Mouse (Mus musculus): ENCODE measurements around the gene Arid1a.

DNA sequence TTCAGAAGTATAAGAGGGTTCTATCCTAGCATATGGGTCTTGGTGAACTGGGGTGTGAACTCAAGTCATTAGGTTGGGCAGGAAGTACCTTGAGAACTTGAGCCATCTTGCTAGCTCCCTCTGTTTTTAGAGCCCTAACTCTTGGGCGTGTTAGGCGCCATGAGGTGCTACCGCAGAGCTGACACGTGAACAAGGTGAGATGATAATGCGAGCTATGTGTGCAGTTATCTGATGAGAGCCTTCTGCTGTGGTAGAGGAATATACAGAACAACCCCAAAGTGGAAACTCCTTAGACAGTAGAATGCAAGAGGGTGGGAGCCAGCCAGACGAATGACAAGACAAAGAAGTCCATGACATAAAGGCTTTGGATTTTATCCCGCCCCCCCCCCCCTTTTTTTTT is 79.3 kb downstream of the Arid1a start:
- TF ChIP-seq POLR2A (IDR thresholded peaks at IDR 0.05; ENCODE audit: low read depth, low read length), result no peak
- TF ChIP-seq CTCF (IDR thresholded peaks at IDR 0.05; ENCODE audit: extremely low read depth, insufficient read length, insufficient replicate concordance, low read depth, low read length), result no peak
